Mouse (Mus musculus): ENCODE results near the gene Spon1. TPM values are rescaled to one million over a fixed set of nuclear protein-coding genes. Genes with fewer than 3 reads are reported as not detected.

Gene Spon1
- polyA plus RNA-seq, 1 experiment from 2014 or later, result 79.1 TPM

GRCm38 (mm10) chr7:114020057-114020703 lies 254.4 kb downstream of the Spon1 start:
- DNase-seq (ENCODE audit: low spot score) (no peak), ATAC-seq (ENCODE audit: insufficient read depth, low FRiP score, low TSS enrichment) (0 out of 2 replicates have a peak, but pooled peaks have one; percentile 6)
- Histone ChIP-seq H3K9ac (ENCODE audit: low read length) (no peak overlapping the region), H3K36me3 (ENCODE audit: control insufficient read depth, insufficient read depth, low read length) (no peaks in the 10 kb centered on the region), H3K27me3 (ENCODE audit: control insufficient read depth, insufficient read depth, low read length) (no peaks in the 10 kb centered on the region), H3K4me1 (ENCODE audit: control insufficient read depth, insufficient read depth, low read length) (no peaks in the 10 kb centered on the region), H3K4me3 (ENCODE audit: low read depth, low read length) (peak overlapping the region; percentile 24), H3K4me2 (ENCODE audit: low read depth) (peak overlapping the region; percentile 39), H3K27ac (ENCODE audit: low read depth, low read length) (no peak overlapping the region), H3K9me3 (ENCODE audit: control insufficient read depth, low read length) (no peaks in the 10 kb centered on the region)
- WGBS, result 9% methylated on average over 11 of the region's 11 CpGs

DNA sequence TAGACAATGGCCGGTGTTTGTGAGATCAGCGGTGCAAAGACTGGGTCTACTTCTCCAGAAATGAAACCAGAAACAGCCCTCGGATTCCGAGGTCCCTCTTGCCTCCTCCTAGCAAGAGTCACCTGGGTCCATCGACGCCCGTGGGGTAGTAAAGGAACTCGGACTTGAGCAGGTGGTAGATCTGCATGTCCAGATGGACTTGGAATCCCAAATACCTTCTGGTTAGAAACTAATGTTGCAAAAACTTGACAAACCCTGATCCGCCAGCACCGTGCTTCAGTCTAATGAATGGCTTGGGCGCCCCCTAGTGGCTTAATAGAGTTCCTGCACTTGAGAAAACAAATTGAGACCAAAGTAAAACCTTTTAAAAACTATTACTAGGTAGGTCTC lies 254.9 kb downstream of the Spon1 start:
- DNase-seq (ENCODE audit: low spot score) (peak; percentile 85), ATAC-seq (ENCODE audit: insufficient read depth, low FRiP score, low TSS enrichment) (peak; percentile 41; the same call in 1 of the 2 replicates)
- H3K4me2 ChIP-seq (ENCODE audit: low read depth), result peak overlapping the region; percentile 39
- H3K4me3 ChIP-seq (ENCODE audit: low read depth, low read length), result peak overlapping the region; percentile 24
- no peaks in the 10 kb centered on the region for H3K9me3 ChIP-seq (ENCODE audit: control insufficient read depth, low read length)
- no peak overlapping the region for H3K27ac ChIP-seq (ENCODE audit: low read depth, low read length)
- H3K9ac ChIP-seq (ENCODE audit: low read length), result no peak overlapping the region; the same call in 1 of the 2 replicates
- H3K27me3 ChIP-seq (ENCODE audit: control insufficient read depth, insufficient read depth, low read length), result no peaks in the 10 kb centered on the region
- 4% methylated on average over 11 of the region's 11 CpGs for WGBS
- H3K36me3 ChIP-seq (ENCODE audit: control insufficient read depth, insufficient read depth, low read length), result no peaks in the 10 kb centered on the region
- no peaks in the 10 kb centered on the region for H3K4me1 ChIP-seq (ENCODE audit: control insufficient read depth, insufficient read depth, low read length)

DNA sequence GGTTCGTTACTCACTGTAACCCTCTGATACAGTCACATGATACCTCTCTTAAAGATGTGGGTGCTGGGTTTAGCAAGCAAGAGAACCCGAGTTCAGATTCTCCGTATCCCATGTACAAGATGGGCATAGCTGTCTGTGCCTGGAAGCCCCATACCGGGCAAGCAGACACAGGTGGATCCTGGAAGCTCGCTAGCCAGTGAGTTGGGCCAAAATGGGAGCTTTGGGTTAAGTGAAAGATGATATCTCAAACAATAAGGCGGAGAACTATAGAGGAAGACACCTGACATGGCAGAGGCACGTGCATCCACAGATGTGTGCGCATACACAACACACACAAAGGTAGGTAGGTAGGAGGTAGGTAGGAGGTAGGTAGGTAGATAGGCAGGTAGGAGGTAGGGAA lies 261.1 kb downstream of the Spon1 start:
- Histone ChIP-seq H3K4me2 (ENCODE audit: low read depth) (no peak overlapping the region), H3K27ac (ENCODE audit: low read depth, low read length) (no peak overlapping the region), H3K4me1 (ENCODE audit: control insufficient read depth, insufficient read depth, low read length) (no peaks in the 10 kb centered on the region), H3K27me3 (ENCODE audit: control insufficient read depth, insufficient read depth, low read length) (no peaks in the 10 kb centered on the region), H3K9me3 (ENCODE audit: control insufficient read depth, low read length) (no peaks in the 10 kb centered on the region), H3K4me3 (ENCODE audit: low read depth, low read length) (no peak overlapping the region), H3K36me3 (ENCODE audit: control insufficient read depth, insufficient read depth, low read length) (no peaks in the 10 kb centered on the region), H3K9ac (ENCODE audit: low read length) (no peak overlapping the region)
- whole genome bisulfite sequencing, result 90% methylated on average over 8 of the region's 8 CpGs
- DNase-seq (ENCODE audit: low spot score) (no peak), ATAC-seq (ENCODE audit: insufficient read depth, low FRiP score, low TSS enrichment) (no peak)

DNA sequence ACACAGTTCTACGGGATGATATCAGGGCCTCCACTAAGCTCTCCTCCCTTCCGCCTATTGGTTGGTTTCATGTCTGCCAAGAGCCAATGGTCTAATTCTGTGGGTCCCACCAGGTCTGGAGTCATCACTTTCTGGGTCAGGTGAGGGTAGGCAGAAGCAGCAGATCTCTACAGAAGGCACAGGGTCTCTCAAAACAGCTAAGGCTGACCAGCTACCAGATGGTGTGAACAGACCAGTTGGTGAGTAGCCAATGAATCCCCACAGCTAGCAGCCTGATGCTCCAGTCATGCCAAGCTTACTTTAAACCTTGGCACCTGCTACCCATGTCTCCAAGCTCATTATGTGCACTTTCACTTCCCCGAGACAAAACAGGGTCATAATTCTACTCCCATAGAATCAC lies 261.6 kb downstream of the Spon1 start:
- H3K9me3 ChIP-seq (ENCODE audit: control insufficient read depth, low read length), result no peaks in the 10 kb centered on the region

DNA sequence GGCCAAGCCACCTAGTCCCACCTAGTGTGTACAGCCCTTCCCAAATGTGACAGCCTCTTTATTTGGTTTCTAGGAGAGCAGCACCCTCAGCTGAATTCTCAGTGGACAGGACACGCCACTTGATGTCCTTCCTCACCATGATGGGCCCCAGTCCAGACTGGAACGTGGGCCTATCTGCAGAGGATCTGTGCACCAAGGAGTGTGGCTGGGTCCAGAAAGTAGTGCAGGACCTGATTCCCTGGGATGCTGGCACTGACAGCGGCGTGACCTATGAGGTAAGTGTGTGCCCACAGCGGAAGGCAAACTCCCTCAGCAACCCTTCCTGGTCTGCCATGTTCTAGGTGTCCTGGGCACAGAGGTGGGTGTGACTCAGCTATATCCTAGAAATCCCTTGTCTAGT lies 263.0 kb downstream of the Spon1 start:
- no peak overlapping the region for H3K9ac ChIP-seq (ENCODE audit: low read length)
- H3K27me3 ChIP-seq (ENCODE audit: control insufficient read depth, insufficient read depth, low read length), result no peaks in the 10 kb centered on the region
- H3K4me3 ChIP-seq (ENCODE audit: low read depth, low read length), result no peak overlapping the region
- WGBS, result 93% methylated on average over 5 of the region's 5 CpGs
- no peaks in the 10 kb centered on the region for H3K9me3 ChIP-seq (ENCODE audit: control insufficient read depth, low read length)
- H3K36me3 ChIP-seq (ENCODE audit: control insufficient read depth, insufficient read depth, low read length), result no peaks in the 10 kb centered on the region
- H3K4me1 ChIP-seq (ENCODE audit: control insufficient read depth, insufficient read depth, low read length), result no peaks in the 10 kb centered on the region
- DNase-seq (ENCODE audit: low spot score) (no peak), ATAC-seq (ENCODE audit: insufficient read depth, low FRiP score, low TSS enrichment) (no peak)
- no peak overlapping the region for H3K4me2 ChIP-seq (ENCODE audit: low read depth)
- no peak overlapping the region for H3K27ac ChIP-seq (ENCODE audit: low read depth, low read length)

More for the DNA sequence above, 261.6 kb downstream of the Spon1 start:
- Histone ChIP-seq H3K27me3 (ENCODE audit: control insufficient read depth, insufficient read depth, low read length) (no peaks in the 10 kb centered on the region), H3K27ac (ENCODE audit: low read depth, low read length) (no peak overlapping the region), H3K9ac (ENCODE audit: low read length) (no peak overlapping the region), H3K36me3 (ENCODE audit: control insufficient read depth, insufficient read depth, low read length) (no peaks in the 10 kb centered on the region), H3K4me2 (ENCODE audit: low read depth) (no peak overlapping the region), H3K4me3 (ENCODE audit: low read depth, low read length) (no peak overlapping the region), H3K4me1 (ENCODE audit: control insufficient read depth, insufficient read depth, low read length) (no peaks in the 10 kb centered on the region)
- no peak for DNase-seq (ENCODE audit: low spot score)
- no peak for ATAC-seq (ENCODE audit: insufficient read depth, low FRiP score, low TSS enrichment)
- 85% methylated on average over 3 of the region's 3 CpGs for WGBS

DNA sequence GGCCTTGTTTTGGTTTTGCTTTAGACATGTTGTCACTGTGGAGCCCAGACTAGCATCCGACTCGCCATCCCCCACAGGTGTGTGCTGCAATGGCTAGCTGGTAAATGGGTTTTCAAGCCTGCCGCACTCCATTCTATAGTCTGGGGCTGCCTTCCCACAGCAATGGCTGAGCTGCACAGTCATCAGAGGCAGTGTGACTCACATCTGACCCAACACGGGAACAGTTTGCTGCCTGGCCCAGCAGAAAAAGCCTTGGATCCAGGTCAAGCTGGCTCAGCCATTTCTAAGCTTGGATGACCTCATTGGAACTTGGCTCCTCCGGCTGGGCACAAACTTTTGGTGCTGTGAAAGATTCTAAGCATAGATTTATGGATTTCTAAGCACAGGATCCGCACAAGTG lies 263.8 kb downstream of the Spon1 start:
- 84% methylated on average over 6 of the region's 6 CpGs for WGBS
- no peak for DNase-seq (ENCODE audit: low spot score)
- ATAC-seq (ENCODE audit: insufficient read depth, low FRiP score, low TSS enrichment), result no peak
- Histone ChIP-seq H3K4me1 (ENCODE audit: control insufficient read depth, insufficient read depth, low read length) (no peaks in the 10 kb centered on the region), H3K27ac (ENCODE audit: low read depth, low read length) (no peak overlapping the region), H3K27me3 (ENCODE audit: control insufficient read depth, insufficient read depth, low read length) (no peaks in the 10 kb centered on the region), H3K9me3 (ENCODE audit: control insufficient read depth, low read length) (no peaks in the 10 kb centered on the region), H3K9ac (ENCODE audit: low read length) (no peak overlapping the region), H3K36me3 (ENCODE audit: control insufficient read depth, insufficient read depth, low read length) (no peaks in the 10 kb centered on the region), H3K4me3 (ENCODE audit: low read depth, low read length) (no peak overlapping the region), H3K4me2 (ENCODE audit: low read depth) (no peak overlapping the region)

DNA sequence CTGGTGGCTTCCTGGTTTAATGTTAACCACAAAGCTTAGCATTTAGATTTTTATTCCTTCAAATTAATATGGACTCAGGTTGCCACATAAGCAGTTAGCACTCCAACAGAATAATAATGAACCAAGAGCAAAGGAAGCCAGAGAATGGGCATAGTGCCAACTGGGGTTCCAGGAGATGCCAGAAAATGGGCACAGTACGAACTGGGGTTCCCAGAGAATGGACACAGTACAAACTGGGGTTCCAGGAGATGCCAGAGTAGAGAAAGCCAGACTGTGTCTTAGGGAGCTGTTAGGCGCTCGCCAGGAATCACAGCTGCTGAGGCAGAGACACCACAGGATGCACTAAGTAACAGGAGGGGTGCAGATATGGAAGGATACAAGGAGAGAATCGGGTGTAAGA lies 271.4 kb downstream of the Spon1 start:
- no peak overlapping the region for H3K4me2 ChIP-seq (ENCODE audit: low read depth)
- no peak overlapping the region for H3K9ac ChIP-seq (ENCODE audit: low read length)
- no peak overlapping the region for H3K27ac ChIP-seq (ENCODE audit: low read depth, low read length)
- H3K9me3 ChIP-seq (ENCODE audit: control insufficient read depth, low read length), result no peaks in the 10 kb centered on the region
- DNase-seq (ENCODE audit: low spot score), result no peak
- no peaks in the 10 kb centered on the region for H3K27me3 ChIP-seq (ENCODE audit: control insufficient read depth, insufficient read depth, low read length)
- no peak for ATAC-seq (ENCODE audit: insufficient read depth, low FRiP score, low TSS enrichment)
- no peaks in the 10 kb centered on the region for H3K4me1 ChIP-seq (ENCODE audit: control insufficient read depth, insufficient read depth, low read length)
- no peaks in the 10 kb centered on the region for H3K36me3 ChIP-seq (ENCODE audit: control insufficient read depth, insufficient read depth, low read length)
- WGBS, result 86% methylated on average over 4 of the region's 4 CpGs
- no peak overlapping the region for H3K4me3 ChIP-seq (ENCODE audit: low read depth, low read length)

DNA sequence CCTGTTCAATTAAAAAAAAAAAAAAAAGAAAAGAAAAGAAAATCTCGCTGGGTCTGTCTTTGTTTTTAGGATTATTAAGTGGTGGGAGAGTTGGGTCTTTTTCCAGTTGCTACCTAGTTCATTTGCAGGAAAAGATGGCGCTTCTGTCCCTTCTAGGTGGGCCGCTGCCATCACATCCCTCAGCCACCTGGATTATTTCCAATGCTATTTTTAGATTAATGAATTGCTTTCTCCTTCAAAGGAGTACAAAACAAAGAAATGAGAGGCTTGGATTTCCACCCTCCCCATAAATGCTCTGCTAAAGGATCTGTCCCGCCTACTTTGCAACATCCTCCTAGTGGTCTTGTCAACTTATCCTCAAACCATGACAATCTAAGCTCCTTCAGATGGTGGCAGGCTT lies 275.6 kb downstream of the Spon1 start:
- DNase-seq (ENCODE audit: low spot score) (no peak), ATAC-seq (ENCODE audit: insufficient read depth, low FRiP score, low TSS enrichment) (no peak)
- Histone ChIP-seq H3K9me3 (ENCODE audit: control insufficient read depth, low read length) (no peaks in the 10 kb centered on the region), H3K4me3 (ENCODE audit: low read depth, low read length) (no peak overlapping the region), H3K36me3 (ENCODE audit: control insufficient read depth, insufficient read depth, low read length) (no peaks in the 10 kb centered on the region), H3K4me1 (ENCODE audit: control insufficient read depth, insufficient read depth, low read length) (no peaks in the 10 kb centered on the region), H3K27me3 (ENCODE audit: control insufficient read depth, insufficient read depth, low read length) (no peaks in the 10 kb centered on the region), H3K27ac (ENCODE audit: low read depth, low read length) (no peak overlapping the region), H3K9ac (ENCODE audit: low read length) (no peak overlapping the region), H3K4me2 (ENCODE audit: low read depth) (no peak overlapping the region)
- 93% methylated on average over 4 of the region's 4 CpGs for WGBS

All from neural tube, embryonic 11.5 days (tissue).